Mouse (Mus musculus): ENCODE data around the gene P2rx3.

Gene P2rx3

DNA sequence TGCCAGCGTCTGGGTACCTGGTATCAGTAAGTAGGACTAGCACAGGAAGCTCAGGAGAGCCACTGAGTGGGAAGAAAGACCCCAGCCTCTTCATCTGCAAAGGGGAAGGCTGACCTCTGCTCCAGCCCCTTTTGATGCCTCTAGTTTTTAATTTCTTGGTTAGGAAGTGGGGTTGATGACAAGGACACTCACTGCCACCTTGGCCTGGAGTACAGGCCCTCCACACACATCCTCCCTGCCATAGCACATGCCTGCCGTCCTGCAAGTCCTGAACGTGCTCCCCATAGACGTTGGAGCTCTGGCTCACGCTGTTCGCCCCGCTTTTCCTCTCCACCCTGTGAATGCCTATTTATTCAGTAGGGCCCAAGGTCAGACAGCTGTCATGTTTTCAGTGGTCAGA, 30.7 kb downstream of the P2rx3 start:
- in situ Hi-C loops (cut with MboI; ENCODE audit: low pct_unique_long_range_greater_than_20kb in 1 of 2, low sequenced_read_pairs in 2 of 2, unreplicated experiment in 1 of 2): loop anchor here in 1 of 2 experiments (10.0 kb wide), 1 partner anchor 132 kb away; no protein-coding TSS in a partner anchor

DNA sequence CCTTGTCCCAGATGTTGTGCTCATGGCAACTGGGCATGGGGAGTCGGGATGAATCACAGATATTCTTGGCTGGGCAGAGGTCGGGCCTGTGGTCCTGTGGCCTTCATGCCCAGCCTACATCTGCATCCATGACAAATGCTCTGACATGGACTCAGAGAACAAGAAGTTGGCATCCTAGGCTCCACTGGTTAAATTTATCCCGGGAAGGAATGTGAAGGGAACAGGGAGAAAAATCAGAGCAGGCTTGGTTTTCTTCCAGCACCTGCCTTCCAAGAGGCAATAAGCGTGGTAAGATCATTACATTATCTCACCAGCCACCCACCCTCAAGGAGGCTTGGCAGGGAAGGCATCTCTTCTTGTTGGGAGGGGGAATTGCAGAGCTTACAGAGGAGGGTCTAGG, 32.9 kb downstream of the P2rx3 start:
- in situ Hi-C loops (cut with MboI; ENCODE audit: low pct_unique_long_range_greater_than_20kb in 1 of 2, low sequenced_read_pairs in 2 of 2, unreplicated experiment in 1 of 2): loop anchor here in 1 of 2 experiments (10.0 kb wide), 1 partner anchor 130 kb away; no protein-coding TSS in a partner anchor

DNA sequence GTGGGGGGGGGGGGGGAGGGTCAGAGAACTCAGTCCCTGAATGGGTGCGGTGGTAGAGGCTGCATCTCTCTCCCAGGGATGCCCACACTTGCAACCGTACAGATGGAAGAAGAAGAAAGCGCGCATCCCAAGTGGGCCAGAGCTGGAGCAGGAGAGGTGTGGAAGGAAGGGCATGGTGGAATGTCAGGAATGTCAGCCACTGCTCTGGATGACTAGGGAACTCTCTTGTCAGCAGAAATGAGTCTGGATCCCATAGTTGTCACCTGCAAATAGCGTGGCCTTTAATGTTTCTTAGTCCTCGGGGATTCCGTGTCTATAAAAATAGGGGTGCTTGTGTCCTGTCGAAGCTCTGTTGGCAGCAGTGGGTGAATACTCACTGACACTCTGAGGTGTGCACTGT, 34.7 kb downstream of the P2rx3 start:
- in situ Hi-C loops (cut with MboI; ENCODE audit: low pct_unique_long_range_greater_than_20kb in 1 of 2, low sequenced_read_pairs in 2 of 2, unreplicated experiment in 1 of 2): loop anchor here in 1 of 2 experiments (10.0 kb wide), 1 partner anchor 128 kb away; no protein-coding TSS in a partner anchor

DNA sequence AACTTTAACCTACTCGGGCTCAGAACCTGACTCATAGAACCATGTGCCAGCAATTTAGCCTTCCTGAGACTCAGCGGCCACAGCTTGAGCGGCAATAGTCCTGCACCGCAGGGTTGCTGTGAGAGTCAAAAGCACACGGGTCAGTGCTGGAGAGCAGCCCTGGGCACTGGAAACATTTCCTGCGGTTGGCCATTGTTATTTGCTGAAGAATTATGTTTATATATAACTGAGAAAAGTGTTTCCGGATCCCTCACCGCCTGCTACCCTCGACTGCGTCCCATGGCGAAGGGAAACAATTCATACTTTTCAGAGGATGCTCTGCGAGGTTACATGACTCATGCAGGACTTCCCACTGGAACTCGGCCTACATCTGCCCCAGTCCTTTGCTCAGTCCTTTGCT, 35.8 kb downstream of the P2rx3 start:
- in situ Hi-C loops (cut with MboI; ENCODE audit: low pct_unique_long_range_greater_than_20kb in 1 of 2, low sequenced_read_pairs in 2 of 2, unreplicated experiment in 1 of 2): loop anchor here in 1 of 2 experiments (10.0 kb wide), 1 partner anchor 127 kb away; no protein-coding TSS in a partner anchor

DNA sequence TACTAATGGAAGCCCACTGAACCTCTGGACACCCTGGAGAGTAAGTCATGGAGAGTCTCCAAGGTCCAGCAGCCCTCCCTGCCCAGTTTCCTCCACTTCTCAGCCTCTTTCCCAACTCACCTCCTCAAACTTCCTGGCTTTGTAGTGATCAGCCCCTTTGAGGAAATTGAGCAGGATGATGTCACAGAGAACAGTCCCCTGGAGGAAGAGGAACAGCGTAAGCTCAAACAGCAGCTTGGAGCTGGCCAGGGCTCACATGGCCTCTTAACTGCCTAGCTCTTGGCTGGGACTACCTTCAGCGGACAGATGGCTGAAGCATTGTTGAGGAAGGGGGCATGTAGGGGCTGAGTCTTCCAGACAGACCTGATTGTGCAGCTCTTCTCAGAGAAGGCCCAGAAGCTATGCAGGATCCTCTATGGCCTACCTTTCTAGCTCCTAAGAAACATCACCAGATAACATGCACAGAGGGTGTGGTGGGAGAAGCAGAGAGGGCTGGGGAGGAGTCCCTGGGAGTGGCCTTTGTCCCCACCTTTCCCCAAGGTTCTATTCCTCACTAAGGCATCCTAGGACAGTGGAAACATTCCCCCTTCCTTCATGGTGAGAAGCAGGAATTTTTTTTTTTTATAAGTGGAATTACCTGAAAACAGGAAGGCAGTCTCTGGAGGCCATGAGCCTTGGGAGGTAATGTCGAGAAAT, 37.6 kb downstream of the P2rx3 start:
- in situ Hi-C loops (cut with MboI; ENCODE audit: low pct_unique_long_range_greater_than_20kb in 1 of 2, low sequenced_read_pairs in 2 of 2, unreplicated experiment in 1 of 2): loop anchor here in 1 of 2 experiments (10.0 kb wide), 1 partner anchor 125 kb away; no protein-coding TSS in a partner anchor

DNA sequence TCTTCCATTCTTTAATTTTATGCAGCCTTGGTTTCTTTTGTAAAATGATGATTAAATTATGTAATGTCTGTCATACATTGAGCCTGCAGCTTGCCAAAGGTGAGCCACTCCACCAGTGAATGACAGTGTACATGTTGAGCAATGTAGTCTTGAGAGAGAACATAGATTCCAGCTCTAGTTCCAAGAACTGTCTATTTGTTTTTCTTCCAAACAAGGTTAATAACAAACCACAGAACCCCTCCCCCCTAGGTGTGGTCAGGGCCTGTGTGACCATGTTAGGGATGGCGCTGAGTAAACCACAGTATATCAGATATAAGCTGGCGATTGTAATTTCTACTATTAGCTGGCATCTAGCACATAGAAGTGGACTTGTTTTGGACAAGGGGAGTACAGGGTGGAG, 40.9 kb downstream of the P2rx3 start:
- in situ Hi-C loops (cut with MboI; ENCODE audit: low pct_unique_long_range_greater_than_20kb in 1 of 2, low sequenced_read_pairs in 2 of 2, unreplicated experiment in 1 of 2): no loop called here

DNA sequence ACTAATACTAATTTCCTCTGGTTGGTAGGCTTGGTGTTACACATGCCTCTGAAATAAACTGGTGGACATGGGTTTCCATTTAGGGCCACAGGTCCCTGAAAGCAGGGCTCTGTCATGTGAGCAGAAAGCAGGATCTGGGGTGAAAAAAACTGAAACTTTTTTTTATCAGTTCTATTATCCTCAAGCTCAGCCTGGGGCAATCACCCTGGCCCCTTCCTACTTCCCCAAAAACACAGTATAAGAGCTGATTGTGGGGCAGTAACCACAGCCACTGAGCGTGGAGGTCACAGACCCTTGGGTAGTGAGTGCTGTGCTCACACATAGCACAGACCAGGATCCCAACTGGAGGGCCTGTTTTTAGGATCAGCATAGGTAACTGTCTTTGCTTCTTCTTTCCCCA, 49.3 kb downstream of the P2rx3 start, which contains the start of gene Prg3:
TSS of gene Prg3 (plus strand) at position 286 of the 400 bp plus-strand sequence.
- in situ Hi-C loops (cut with MboI; ENCODE audit: low pct_unique_long_range_greater_than_20kb in 1 of 2, low sequenced_read_pairs in 2 of 2, unreplicated experiment in 1 of 2): no loop called here

DNA sequence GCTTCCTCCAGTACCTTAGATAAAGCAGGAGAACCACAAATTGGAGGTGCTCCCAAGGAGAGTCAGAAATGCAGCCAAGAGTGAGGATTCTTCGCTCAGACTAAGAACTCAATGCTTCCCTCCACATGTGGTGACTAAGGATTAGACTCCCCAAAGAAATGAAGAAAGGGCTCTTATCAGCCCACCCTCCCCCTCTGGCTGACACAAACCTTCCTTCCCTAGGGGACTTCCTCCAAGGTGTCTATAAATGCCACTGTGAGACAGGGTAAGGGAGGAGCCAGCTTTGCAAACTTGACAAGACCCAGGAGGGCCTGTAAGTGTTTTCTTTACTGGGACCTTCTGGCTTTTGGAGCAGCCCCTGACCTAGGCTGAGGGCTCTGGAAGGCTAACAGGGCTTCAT, 57.1 kb downstream of the P2rx3 start, which contains the start of gene Prg2:
TSS of gene Prg2 (plus strand) at position 274 of the 400 bp plus-strand sequence.
- in situ Hi-C loops (cut with MboI; ENCODE audit: low pct_unique_long_range_greater_than_20kb in 1 of 2, low sequenced_read_pairs in 2 of 2, unreplicated experiment in 1 of 2): no loop called here

DNA sequence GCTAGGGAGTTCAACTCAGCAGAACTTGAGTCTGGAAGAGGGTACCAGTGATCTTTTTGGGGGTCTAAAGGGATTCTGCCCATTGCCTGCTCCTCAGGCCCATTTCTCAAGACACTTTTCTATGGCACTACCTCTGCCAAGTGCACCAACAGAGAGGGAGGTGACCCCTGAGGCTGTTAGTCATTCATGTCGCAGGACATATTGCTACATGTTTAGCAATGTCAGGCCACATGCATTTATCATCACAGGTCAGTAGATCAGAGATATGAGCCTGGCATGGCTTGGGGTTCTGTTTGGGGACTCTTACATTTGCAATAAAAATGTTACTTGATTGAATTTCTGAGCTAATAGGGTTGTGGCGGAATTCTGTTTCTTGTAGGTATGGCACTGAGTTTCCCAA, 61.7 kb downstream of the P2rx3 start:
- in situ Hi-C loops (cut with MboI; ENCODE audit: low pct_unique_long_range_greater_than_20kb in 1 of 2, low sequenced_read_pairs in 2 of 2, unreplicated experiment in 1 of 2): no loop called here

DNA sequence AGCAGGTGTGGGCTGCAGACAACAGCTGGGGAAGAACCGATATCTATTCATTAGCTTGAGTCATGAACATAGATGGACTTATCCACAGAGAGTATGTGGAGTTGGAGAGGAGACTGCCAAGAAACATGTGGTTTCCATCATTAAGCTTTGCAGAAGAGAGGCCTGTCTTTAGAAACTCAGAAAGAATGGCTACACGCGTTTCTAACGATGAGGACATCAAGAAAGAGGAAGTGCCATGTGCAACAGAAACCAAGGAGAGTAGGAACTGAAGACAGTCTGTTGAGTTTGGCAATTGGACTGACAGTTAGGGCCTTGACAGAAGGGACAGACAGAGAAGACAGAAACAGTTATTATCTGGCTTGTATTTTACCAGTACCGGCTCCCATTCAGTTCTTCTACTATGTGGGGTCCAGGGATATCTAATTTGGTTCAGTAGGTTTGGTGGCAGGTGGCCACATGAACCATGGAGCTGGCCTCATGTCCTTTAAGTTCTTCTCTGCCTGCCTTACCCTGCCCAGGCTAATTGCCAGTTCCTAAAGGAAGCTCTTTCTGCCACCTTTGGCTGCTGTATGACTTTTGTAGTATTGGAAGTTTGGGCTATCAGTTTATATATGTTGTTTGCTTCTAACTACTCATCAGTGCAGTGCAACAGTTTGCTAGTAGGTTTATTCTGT, 69.8 kb downstream of the P2rx3 start:
- in situ Hi-C loops (cut with MboI; ENCODE audit: low pct_unique_long_range_greater_than_20kb in 1 of 2, low sequenced_read_pairs in 2 of 2, unreplicated experiment in 1 of 2): no loop called here

DNA sequence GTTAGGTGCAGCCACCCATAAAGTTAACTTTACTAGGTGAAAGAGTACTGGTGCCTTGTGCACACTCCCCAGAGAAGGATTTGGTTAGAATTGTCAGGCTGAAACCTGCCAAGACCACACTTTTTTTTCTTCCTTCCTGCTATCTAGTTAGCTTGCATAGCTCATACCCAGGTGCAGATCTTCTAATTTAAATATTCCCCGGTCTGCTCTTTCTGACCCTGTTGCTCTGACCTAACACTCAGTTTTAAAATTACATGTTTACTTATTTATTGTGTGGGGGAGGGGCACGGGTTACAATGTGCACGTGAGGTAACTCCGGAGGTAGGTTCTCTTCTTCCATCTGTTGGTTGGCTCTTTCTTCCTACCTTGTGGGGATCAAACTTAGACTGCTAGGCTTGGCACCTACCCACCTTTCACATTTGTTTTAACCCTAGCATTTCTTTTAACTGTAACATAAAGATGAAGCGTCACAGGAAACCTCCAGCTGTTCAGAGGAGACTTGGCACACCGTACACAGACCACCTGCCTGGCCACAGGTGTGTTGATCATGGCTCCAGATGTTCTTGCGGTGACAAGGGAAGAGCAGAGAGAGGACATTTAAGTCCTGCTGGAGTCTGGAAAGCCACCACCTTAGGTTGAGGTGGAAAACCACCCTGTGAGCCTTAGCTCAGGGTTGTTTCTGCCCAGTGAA, 73.0 kb downstream of the P2rx3 start:
- in situ Hi-C loops (cut with MboI; ENCODE audit: low pct_unique_long_range_greater_than_20kb in 1 of 2, low sequenced_read_pairs in 2 of 2, unreplicated experiment in 1 of 2): no loop called here

DNA sequence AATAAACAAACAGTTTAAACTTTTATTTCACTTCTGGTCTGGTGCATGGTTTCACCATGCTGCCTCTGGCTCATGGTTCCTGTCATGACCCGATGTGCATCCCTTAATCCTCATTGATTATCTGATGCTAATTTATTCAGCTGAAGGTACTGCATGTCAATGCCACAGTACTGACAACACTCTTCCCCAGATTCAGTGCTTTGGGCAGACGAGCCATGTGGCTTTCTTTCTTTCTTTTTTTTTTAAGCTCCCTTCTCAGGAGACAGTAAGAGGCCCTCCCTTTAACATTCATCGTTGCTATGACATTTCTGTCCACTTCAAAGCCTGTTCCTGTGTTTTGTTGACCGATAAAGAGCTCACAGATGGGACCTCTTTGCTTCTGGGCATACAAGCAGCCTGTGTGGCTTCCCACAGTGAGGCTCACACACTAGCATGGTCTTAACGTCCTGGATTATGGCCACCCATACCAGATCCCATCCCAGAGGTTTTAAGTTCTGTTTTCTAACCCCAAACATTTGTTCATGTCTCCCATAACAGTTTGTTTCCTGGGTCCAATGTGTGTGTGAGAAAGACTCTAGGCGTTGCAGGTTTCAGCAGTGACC, 74.3 kb downstream of the P2rx3 start:
- in situ Hi-C loops (cut with MboI; ENCODE audit: low pct_unique_long_range_greater_than_20kb in 1 of 2, low sequenced_read_pairs in 2 of 2, unreplicated experiment in 1 of 2): no loop called here

DNA sequence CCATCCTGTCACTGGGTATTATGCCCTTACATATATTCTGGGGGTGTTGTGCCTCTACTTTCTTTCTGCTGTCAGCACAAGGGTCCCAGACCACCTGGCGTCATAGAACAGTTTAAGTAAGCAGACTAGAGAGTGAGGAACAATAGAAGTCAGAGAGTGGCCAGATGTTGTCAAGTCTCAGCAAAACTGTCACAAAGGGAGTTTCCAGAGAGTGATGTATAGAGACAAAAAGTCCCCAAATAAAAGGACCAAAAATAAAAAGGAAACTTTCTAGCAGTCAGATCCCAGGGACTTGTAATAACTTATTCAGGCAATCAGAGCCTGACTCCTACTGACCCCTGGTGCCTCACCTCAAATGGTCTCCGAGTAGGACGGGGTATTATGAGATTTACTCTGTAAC, 75.4 kb downstream of the P2rx3 start:
- in situ Hi-C loops (cut with MboI; ENCODE audit: low pct_unique_long_range_greater_than_20kb in 1 of 2, low sequenced_read_pairs in 2 of 2, unreplicated experiment in 1 of 2): no loop called here

DNA sequence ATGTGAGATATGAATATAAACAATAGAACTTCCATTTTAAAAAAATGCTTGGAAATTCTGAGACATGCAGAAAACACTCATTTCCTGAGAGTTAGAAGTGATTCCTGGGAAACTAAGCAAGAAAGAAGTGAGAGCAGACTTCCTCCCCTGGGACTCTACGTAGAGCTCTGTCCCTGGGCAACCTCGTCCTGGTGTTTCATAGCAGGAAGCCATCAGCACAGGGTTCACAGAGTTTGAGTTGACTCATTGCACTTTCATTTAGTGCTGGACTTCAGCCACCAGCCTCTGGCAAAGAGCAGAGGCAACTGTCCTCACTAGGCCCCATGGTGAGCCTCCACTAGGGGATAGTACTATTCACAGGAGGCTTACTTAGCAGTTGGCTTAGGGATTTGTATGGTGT, 76.0 kb downstream of the P2rx3 start:
- in situ Hi-C loops (cut with MboI; ENCODE audit: low pct_unique_long_range_greater_than_20kb in 1 of 2, low sequenced_read_pairs in 2 of 2, unreplicated experiment in 1 of 2): no loop called here

DNA sequence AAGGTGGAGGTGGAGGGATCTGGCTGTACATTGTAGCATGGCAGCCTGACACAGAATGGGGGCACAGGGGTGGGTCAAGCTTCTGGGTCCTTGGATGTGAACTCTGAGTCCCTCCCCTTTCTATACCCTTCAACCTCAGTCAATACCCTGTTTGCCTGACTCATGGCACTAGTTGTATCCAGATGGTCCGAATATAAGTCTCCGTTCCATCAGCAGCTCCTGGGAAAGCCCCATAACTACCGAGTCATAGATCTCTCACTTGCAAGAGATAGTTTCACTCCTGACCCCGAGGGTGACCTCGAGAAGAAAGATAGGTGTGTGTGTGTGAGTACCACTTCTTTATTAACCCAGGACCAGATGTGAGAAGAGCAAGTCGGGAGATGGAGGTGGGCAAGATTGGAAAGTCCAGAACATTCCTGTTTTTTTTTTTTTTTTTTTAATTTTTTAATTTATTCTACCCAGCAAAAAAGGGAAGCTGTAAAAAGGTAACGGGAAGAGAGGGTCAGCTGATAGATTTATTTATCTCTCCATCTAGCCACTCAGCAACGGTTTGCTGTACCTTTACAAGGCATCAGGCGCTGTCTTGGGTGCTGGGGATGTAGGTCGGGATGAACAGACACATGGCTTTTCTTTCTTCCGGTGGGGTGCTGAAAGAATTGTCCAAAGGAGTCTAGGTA, 78.5 kb downstream of the P2rx3 start:
- in situ Hi-C loops (cut with MboI; ENCODE audit: low pct_unique_long_range_greater_than_20kb in 1 of 2, low sequenced_read_pairs in 2 of 2, unreplicated experiment in 1 of 2): no loop called here

DNA sequence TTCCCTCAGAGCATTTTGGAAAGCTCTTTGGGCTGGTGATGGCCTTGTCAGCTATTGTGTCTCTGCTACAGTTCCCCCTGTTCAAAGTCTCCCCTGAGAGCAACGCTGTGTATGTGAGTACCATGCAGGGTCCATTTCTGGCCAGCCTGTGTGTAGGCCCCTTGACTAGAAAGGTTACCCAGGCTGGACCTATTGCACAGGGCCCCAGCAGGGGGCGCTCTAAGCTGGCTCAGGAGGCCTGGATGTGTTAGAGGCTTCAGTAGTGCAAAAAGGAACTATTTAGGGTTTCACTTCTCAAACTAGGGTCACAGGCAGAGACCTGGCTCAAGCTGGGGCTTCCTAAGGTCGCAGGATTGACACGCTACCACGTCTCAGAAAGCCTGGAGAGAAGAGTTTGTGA, 81.0 kb downstream of the P2rx3 start:
- in situ Hi-C loops (cut with MboI; ENCODE audit: low pct_unique_long_range_greater_than_20kb in 1 of 2, low sequenced_read_pairs in 2 of 2, unreplicated experiment in 1 of 2): no loop called here

DNA sequence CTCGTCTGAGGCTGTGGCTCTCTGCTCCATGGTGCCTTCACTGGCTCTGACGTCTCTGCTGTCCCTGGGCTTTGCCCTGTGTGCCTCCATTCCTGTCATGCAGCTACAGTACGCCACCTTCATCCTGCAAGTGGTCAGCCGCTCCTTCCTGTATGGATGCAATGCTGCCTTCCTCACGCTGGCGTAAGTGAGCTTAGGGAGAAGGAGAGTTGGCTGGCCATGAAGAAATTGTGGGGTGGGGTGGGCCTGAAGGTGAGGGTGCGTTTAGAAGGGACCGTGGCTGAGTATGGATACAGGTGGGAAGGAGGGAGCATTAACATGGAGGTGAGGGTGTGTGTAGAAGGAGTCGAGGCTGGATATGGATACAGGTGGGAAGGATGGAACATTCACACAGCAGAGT, 81.8 kb downstream of the P2rx3 start:
- in situ Hi-C loops (cut with MboI; ENCODE audit: low pct_unique_long_range_greater_than_20kb in 1 of 2, low sequenced_read_pairs in 2 of 2, unreplicated experiment in 1 of 2): no loop called here

DNA sequence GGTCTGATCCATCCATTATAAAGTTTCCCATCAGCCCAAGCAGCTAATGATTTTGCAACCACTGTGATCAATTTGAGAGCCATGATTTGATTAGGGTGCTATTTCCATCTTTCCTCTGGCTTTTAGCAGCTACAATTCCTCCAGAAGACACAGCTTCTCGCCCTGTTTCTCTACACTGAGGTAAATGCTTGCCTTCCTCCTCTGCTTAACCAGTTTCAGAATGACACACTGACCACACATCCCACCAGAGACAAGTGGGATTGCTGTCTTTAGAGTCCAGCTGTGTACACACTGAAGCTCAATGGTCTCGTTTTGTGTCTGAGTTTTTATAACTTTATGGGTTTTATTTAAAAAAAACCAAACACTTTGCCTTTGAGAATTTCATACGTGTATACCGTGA, 84.6 kb downstream of the P2rx3 start:
- in situ Hi-C loops (cut with MboI; ENCODE audit: low pct_unique_long_range_greater_than_20kb in 1 of 2, low sequenced_read_pairs in 2 of 2, unreplicated experiment in 1 of 2): no loop called here
